Mouse (Mus musculus): ENCODE data around the gene Mllt10.

- TF ChIP-seq CTCF (IDR thresholded peaks at IDR 0.05; ENCODE audit: low read depth, low read length) = no peak
- no peak for TF ChIP-seq POLR2A (IDR thresholded peaks at IDR 0.05; ENCODE audit: borderline replicate concordance, low read depth, low read length)
These were observed 8.9 kb upstream of the Mllt10 start for GRCm38 (mm10) chr2:18046186-18046585.

All from bone marrow macrophage, adult 2 months (primary cell).